Mouse (Mus musculus) heart, adult 2 months (tissue): ENCODE measurements at regions not wholly inside any gene's neighbourhood (a gene's known extent, or its start where the extent isn't known, plus 50 kb on each side); places are given as distances from the start of the nearest gene placed in this dataset.

Source experiments
- CTCF ChIP-seq: fragments of 200-600 bp; IDR thresholded peaks from 2 replicates; pipeline ENCODE4 v1.8.1; 2022; ENCODE audit warnings: antibody characterized with exemption, mild to moderate bottlenecking, moderate library complexity
- EP300 ChIP-seq: fragments of 200-500 bp; IDR thresholded peaks from 2 replicates; pipeline ENCODE4 v1.6.1; 2011; ENCODE audit warnings: low read depth, low read length, control low read depth; ENCODE audit not compliant: insufficient read depth
- POLR2A ChIP-seq: fragments of 200-500 bp; IDR thresholded peaks from 2 replicates; pipeline ENCODE4 v1.6.1; 2011; ENCODE audit warnings: mild to moderate bottlenecking, low read depth, low read length, control low read depth; ENCODE audit not compliant: insufficient read depth

- TF ChIP-seq POLR2A (no peak), CTCF (no peak), EP300 (no peak)
Measured at GRCm38 (mm10) chr4:93496871-93497270, 161.6 kb upstream of the Tusc1 start.
